Mouse (Mus musculus): ENCODE results near the gene Iqck.

DNA sequence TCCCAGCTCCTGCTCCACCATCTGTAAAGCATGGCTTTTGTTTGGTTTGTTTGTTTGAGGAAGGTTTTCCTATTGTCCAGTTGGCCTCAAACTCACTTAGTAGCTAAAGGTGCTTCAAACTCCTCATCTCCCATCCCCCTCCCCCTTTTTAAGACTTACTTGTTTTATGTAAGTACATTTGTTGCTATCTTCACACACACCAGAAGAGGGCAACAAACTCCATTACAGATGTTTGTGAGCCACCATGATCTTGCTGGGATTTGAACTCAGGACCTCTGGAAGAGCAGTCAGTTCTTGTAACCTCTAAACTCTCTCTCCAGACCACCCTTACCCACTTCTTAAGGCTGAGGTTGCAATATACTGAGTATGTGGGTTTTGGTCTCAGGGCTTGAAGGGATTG lies 42.5 kb downstream of the Iqck start:
- TF ChIP-seq ZNF384 (IDR thresholded peaks at IDR 0.05; ENCODE audit: low read depth, low read length) (no peak), HCFC1 (IDR thresholded peaks at IDR 0.05; ENCODE audit: borderline replicate concordance, insufficient read depth, low read length) (no peak), ZC3H11A (IDR thresholded peaks at IDR 0.05; ENCODE audit: borderline replicate concordance, low read depth, low read length) (no peak), MAFK (IDR thresholded peaks at IDR 0.05; ENCODE audit: insufficient read depth, low read depth, low read length) (no peak), CHD2 (IDR thresholded peaks at IDR 0.05; ENCODE audit: low read depth, low read length) (no peak)

All from ES-E14 (cell line).